Mouse (Mus musculus): ENCODE measurements around the gene Rin3.

Rin3 gene

DNA sequence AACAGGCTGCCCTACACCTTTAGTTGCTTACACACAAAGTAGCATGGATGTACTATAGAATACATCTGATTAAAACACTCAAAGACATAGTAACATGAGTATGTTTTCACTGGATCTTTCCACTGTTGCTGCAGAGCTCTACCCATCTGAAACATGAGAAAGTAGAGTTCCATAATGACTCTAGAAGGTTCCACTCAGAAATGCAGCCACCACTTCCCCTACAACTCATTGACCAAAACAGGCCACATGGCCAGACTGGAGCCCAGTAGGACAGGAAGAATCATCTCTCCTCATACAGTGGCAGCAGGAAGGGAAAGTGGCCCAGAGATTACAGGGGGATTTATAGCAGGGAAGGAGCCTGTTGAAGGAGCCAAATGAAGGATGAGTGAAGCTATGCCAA lies 47.9 kb downstream of the Rin3 start:
- no peak for DNase-seq (ENCODE audit: extremely low spot score)

DNA sequence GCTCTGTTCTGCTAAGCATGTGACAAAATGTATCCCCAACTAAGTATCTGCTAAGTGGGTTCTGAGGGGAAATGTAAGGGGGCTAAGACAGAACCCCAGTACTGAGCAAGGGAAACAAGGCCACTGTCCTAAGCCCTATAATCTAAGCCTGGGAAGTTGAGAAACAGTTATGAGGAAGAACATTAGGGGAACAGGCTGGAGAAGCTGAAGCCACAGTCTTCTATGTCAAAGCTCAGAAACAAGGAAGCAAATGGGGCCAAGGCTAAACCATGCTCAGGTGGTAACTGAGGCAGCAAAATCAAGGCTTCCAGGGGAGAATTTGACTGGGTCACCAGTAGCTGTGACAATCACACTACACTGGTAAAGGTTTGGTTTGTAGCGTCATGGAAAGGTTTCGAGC lies 50.3 kb downstream of the Rin3 start:
- no peak for DNase-seq (ENCODE audit: extremely low spot score)

DNA sequence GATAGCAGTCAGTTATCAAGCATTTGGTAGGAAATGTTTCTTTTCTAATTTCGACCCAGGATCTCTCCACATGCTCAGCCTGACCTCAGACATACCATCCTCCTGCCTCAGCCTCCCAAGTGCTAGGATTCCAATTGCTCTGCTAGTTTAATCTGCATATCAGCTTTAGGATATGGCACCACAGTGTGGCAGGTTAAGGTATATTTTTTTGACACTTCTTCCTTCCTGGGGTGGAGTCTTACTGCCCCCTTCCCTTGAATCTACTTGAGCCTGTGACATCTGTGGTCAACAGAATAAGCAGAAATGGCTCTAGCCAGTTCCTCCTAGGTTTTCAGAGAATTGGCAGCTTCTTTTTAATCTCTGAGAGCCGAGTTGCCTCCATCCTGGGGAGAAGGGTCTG lies 56.2 kb downstream of the Rin3 start:
- no peak for DNase-seq (ENCODE audit: extremely low spot score)

DNA sequence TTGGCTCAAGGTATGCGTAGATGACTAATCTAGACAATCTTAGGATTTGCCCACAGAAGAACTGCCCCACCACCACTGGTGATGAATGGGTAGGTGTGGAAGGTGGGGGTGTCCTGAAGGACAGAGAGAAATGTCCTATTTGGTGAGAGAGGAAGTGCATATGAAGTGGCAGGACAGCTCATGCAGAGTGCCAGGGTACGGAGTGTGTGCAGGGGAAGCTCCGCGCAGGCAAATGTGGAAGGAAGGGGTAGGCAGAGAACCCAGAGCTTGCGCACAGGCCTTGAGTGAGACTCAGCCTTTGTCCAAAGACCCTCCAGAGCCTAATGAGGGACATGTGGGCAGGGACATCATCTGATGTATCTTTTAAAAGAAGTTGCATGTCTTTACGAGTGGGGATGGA lies 57.6 kb downstream of the Rin3 start:
- no peak for DNase-seq (ENCODE audit: extremely low spot score)

DNA sequence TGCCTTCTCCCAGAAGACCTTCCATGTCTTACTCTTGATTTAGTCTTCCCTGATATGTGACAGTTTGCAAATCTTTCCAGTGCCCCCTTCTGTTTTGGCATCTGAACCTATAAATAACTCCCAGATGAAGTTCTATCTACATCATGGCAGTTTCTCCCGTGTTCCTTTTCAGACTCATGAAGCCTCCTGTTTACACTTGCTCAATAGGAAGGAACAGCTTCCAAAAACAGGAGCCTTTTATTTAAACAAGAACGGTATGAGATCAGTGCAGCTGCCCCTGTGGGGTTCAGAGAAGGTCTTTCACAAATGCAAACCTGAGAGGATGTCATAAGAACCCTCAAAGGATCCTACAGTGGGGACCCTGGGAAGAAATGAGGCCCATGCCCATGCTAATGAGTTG lies 59.3 kb downstream of the Rin3 start:
- no peak for DNase-seq (ENCODE audit: extremely low spot score)

DNA sequence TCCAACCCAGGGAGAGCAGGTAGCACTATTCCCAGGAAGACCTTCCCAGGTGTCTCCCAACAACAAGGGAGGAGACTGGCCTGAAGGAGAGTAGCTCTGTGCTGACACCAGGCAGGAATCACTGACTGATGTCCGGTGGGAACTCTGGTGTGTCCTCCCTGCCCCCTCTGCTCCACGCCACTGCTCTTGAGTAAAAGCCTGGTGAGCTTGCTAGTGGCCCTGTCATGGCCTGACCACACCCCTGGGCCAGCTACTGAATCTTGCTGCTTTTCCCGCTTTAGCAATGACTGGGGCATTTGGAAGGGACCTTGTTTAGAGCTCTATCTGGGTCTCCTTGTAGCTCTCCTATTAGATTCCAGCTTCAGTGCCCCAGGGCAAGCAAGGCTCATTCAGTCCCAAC lies 59.8 kb downstream of the Rin3 start:
- DNase-seq (ENCODE audit: extremely low spot score): no peak

DNA sequence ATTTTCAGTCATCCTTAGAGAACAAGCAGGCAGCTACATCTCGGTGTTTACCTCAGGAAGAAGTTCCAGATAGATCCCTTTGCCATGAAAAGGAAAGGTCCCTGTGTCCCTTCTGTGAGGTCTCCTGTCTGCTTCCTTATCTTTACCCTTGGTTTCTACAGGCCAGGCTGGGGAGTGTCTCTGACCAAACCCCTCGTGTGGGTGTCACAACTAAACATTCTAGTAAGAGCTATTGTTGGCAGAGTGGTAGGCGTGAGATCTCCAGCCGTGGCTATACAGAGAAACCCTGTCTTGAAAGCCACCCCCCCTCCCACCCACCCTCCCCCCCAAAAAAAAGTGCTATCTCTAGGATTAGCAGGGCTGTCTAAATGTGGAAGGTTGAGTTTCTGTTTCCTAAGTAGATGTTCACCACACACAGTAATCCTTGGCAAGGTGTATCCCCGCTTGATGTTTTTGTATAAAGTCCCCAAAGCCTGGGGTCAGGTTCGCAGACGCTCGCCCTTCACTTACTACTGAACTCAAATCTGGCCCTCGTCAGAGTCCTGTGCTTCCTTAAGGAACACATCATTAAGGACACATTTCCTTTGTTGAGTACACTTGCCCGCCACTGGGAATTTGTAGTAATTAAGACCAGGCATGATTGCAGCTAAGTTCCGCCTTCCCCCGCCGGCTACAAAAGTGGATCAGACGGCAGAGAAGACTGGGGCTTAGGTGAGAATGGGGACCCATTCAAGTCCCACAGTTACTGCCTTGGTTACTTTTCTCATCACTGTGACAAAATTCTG lies 62.4 kb downstream of the Rin3 start:
- no peak for DNase-seq (ENCODE audit: extremely low spot score)

DNA sequence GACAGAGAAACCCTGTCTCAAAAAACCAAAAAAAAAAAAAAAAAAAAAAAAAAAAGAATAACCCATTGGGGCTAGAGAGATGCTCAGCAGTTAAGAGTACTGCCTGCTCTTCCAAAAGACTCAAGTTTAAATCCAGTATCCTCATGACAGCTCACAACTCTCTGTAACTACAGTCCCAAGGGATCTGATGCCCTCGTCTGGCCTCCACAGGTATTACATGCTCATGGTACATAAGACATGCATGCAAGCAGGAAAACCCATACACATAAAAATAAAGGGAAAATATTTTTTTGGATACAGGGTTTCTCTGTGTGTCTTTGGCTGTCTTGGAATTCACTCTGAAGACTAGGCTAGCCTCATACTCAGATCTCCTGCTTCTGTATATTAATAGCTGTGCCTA lies 63.7 kb downstream of the Rin3 start:
- DNase-seq (ENCODE audit: extremely low spot score): peak; percentile 40

DNA sequence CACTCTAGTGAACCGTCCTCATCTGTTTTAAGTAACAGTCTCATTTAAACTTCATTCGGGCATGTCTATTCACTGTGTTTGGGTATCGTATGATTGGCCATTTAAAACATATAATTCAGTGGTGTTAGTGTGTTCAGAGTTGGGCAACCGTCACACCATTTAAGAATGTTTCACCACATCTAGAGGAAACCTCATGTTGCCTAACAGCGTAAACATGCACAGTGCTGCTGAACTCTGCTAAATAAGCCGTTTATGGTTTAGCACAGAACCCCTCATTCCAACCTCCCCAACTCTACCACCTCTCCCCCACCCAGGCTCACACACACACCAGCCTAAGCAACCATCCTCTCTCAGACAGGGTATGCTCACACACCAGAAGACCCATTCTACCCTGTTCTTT lies 65.6 kb downstream of the Rin3 start:
- DNase-seq (ENCODE audit: extremely low spot score): no peak

DNA sequence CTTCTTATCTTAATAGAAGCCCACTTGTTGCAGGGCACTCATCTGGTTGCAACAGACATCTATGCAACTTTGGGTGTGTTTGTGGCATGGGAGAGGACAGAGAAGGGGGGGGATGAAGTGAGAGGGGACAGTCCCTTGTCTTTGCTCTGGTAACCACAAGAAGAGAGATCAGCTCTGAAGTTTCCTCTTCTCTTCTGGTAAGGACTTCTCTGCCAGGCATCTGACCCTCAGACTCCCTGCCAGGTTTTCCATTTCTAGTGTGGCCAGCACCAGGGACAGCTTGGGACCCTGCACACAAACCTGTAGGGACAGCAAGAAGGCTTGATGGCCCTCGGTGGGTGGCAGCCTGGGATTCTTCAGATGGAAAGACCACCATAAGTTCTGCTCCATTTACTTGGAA lies 68.1 kb downstream of the Rin3 start:
- DNase-seq (ENCODE audit: extremely low spot score): no peak

DNA sequence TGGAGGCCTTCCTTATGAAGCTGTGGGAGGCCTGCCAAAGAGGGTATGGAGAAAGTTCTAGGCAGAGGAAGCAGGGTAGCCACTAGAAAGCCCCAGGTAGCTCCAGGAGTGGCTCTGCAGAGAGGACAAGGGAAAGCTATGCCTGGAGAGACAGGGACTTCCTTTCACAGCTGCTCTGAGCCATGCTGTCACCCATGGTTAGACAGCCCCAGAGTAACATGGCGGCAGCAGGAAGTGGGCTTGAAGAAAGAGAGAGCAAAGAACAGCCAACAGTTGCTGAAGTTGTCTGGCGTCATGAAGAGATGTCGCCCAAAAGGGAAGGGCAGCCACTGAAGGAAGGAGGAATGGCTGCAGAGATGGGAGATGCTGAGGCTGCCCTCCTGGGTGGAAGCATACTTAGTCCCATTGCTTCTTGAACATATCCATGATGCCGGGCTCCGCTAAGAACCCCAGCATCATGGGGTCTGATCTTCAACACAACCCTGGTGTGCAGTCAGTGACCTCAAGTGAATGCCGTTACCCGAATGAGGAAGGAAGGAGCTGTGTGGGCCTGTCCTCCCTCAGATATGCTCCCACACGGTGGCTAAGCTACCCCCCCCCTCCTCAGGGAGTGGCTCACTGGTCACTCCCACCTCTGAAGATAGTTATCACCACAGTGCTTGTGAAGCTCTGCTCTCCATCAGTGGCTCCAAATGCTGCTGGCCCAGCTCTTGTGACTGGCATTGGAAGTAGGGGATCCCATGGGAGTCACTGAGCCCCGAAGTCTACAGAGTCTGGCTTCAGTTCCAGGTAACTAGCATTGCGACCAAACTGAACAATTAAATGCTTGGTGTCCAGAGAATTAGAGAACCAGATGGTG lies 71.5 kb downstream of the Rin3 start:
- DNase-seq (ENCODE audit: extremely low spot score): no peak

DNA sequence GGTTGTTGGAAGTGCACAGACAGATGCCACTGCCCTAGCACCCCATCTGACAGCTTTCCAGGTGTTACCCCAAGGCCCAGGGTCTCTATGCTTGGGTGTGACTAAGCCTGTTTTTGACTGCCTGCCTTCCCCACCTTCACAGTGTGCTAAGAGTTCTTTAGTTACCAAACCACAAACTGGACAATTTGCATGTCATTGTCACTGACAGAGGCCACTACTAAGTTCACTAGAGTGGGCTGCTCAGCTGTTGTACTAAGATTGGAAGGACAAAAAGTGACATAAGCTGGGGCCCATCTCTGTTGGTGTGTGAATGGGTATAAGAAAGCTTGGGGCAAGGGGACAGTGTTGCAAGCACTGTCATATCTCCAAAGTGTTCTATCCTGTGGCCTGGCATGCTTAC lies 72.9 kb downstream of the Rin3 start:
- DNase-seq (ENCODE audit: extremely low spot score): no peak

DNA sequence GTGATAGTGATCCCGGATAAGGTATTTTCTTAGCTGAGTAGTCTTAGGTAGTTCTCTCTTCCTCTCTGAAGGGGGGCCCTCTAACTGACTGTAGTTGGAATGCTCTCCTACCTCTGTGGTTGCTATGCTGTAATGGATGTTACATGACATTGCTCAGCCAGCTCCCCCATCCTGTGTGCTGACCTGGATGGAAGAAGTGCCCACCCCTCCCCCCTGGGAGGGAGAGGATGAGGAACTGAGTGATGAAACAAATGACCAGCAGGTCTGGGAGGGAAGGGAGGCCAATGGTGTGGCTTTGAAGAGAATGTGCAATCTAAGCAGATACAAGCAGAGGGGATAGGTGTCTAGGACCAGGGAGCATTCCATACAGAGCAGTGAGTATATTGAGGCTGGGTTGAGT lies 73.9 kb downstream of the Rin3 start:
- no peak for DNase-seq (ENCODE audit: extremely low spot score)

DNA sequence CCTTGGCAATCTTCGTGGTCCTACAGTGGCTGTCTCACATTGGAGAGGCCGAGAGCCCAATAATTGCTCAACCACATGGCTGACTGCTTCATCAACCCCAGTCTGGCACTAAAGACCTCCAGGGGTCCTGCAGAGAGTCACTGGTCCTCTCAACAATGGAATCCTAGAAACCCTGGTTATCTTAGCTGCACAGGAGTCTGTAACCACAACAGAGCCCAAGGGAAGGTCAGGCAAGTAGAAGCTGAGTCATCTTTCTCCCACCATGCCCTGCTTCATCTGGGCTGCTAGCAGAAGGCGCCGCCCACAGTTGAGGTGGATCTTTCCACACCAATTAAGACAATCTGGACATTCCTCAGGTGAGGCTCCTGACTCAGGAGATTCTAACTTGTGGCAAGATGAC lies 76.5 kb downstream of the Rin3 start:
- DNase-seq (ENCODE audit: extremely low spot score): no peak

DNA sequence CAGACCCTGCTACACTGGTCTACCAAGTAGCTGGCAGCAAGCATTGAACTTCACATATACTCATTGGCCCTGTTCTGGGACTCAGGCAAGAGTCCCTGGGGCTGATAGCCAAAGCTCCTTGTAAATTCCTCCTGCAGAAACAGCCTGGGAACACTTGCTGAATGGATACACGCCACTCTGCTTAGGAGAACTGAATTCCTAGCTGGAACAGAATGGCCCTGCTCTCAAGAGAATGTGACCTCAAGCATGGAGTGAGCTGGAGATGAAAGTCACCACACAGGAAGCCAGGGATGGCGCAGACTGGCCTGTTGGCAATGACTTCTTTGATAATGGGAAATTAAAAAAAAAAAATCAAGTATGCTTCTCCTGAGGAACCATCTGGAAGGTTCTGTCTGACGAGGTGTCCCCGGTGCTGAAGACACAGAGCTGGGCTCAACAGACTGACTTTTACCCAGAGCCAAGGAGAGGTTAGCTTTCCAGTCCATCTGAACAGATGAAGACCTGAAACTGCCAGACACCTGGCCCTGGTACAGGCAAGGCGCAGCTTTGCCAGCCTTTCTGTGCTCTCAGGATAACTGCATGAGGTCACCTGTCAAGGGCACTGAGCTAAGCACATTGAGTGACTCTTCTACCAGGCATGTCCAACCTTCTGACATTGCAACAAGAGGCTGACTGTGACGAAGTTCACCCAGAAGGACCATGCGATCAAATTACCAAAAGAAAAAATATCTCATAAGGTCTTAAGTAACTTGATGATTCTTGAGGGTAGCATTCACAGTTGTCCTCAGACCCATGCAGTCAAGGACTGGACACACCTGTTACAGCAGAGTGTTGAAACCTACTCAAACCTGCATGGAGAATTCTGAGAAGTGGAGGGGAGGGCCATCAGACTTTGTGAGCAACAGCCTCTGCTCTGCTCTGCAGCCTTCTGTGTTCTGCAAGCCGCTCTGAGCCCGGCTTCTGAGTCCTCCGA lies 78.6 kb downstream of the Rin3 start:
- no peak for DNase-seq (ENCODE audit: extremely low spot score)

DNA sequence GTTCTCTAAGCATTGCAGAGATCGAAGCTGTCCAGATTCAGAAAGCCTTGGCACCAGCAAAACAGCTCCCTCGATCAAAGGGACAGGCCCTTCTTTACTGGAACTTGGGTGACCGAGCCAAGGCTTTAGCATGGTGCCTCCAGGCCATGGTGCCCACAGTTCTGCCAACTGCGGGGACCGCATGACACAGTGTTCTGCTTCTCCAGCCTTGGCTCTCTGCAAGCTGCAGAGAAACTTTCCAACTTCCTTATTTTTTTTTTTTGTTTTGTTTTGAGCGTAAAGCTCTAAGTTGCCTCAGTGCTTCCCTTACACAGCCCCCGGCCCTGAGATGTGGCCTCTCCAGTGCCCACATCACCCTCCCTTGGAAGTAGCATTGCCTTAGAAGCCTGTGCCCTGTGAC lies 82.2 kb downstream of the Rin3 start:
- DNase-seq (ENCODE audit: extremely low spot score): no peak

DNA sequence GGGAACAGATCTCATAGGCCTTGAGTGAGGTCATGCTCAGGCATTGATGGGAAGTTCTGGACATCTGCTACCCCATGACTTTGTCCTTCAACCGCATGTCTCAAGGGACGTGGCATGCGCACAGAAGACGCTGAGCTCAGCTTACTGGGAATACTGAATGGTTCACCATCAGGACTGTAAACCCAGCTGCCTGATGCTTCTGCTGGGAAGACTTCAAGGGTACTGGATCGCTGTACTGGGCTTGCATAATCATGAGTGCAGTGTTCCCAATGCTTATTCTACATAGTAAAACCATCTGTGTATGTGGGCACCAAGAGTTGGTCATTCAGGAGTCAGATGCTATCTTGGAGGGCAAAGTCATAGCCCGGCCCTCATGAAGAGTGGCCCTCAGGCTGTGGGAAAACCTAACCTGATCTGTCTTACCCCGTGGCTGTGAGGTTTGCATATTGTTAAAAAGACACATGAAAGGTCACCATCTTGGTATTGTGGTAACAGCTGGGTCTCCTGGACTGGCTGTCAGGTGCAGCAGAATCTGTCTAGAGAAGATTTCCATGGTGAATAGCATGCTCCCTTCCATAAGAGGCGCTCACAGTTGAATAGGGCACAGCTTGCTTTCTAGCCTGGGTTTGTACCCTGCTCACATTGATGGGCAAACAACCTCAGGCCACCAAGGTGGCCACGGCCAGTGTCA lies 83.4 kb downstream of the Rin3 start:
- DNase-seq (ENCODE audit: extremely low spot score): no peak

DNA sequence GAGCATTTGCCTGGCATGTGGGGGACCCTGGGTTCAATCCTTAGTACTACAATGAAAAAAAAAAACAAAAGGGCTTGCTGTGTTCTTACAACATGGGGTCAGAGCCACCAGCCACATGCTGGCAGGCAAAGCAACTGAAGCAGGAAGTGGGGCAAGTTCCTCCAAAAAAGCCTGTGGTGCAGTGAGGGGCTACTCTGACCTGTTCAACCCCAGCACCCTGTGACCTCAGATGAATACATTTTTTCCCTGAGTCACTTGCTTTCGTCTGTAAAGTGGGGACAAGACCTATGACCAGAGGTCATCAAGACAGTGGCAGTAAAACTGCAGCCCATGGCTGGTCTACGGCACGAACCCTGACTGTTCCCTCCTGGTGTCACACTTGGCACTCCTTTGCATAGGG lies 84.2 kb downstream of the Rin3 start:
- no peak for DNase-seq (ENCODE audit: extremely low spot score)

DNA sequence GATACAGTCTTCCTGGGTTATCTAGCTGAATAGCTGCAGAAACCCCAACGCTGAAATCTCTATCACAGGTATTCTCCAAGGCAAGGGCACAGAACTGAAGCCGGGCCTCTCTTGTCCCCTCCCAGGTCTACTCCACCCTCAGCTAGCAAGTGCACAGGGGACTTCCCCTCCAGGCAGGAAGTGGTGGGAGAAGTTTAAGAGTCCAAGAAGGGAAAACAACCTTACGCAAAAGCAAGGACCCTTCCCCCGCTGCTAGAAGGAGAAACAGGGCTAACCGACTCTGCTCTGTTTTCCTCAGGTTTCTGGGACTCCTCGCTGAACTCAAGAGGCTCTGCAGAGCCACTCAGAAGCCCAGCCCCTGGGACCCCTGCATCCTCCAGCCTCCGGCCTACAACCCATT lies 85.2 kb downstream of the Rin3 start:
- no peak for DNase-seq (ENCODE audit: extremely low spot score)

DNA sequence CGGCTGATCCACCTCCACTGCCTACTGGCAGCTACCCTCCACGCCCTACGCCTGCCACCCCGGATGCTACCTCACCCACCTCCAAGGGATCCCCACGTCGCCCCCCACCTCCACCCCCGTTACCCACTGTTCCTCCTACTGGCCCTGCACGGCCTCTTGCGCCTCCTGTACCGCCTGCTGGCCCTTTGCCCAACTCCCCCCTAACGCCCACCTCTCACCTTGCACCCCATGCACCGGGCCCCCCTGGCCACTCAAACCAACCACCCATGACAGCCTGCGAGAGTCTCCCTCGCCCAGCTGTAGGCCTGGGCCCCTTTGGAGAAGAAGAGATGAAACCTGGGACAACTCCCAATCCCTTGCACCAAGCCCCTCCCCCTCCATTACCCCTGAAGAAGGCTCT lies 85.7 kb downstream of the Rin3 start:
- no peak for DNase-seq (ENCODE audit: extremely low spot score)

DNA sequence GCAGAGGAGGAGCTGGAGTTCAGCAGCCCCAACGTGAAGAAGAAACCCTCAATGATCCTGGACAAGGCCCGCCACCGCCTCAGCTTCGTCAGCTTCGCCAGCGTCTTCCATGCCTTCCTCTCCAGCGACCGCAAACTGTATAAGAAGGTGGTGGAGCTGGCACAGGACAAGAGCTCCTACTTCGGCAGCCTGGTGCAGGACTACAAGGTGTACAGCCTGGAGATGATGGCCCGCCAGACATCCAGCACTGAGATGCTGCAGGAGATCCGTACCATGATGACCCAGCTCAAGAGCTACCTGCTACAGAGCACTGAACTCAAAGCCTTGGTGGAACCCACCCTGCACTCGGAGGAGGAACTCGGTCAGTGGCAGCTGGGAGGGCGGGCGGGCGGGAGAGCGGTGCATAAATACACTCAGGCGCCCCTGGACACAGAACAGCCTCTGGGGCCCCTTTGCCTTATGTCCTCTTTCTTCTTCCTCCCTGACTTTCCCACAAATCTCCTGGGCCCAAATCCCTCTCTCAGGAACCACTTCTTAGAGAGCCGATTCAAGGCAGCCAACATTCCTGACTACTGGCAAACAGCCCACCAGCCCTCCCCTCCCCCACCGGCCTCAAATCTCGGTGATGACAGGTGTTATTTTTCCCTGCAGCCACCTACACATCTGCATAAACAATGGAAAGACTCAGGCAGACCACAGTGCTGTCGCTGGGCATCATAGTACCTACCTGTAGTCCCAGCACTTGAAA lies 86.8 kb downstream of the Rin3 start:
- no peak for DNase-seq (ENCODE audit: extremely low spot score)
